Mouse (Mus musculus) mouse embryonic stem cell (cell line): ENCODE results near the gene Fnbp1.

Experiments used
- in situ Hi-C, 2 experiments: fragments of 300-500 bp; cut with MboI; formaldehyde crosslinking; loops; 1 replicate in 1 of 2; 3 replicates in 1 of 2; pipeline ENCODE4 v1.14.3; 2019 to 2020; ENCODE audit warnings: low sequenced_read_pairs in 2 of 2, low pct_unique_long_range_greater_than_20kb in 1 of 2, mixed read lengths in 1 of 2; ENCODE audit not compliant: unreplicated experiment in 1 of 2

Gene Fnbp1

GRCm38 (mm10) chr2:31018519-31018918, 123.3 kb downstream of the Fnbp1 start:
- in situ Hi-C loops, result no loop called here

GRCm38 (mm10) chr2:31017625-31018317, 124.0 kb downstream of the Fnbp1 start:
- in situ Hi-C loops, result no loop called here

GRCm38 (mm10) chr2:31013371-31014120, 128.3 kb downstream of the Fnbp1 start:
- in situ Hi-C loops, result no loop called here

- in situ Hi-C loops, result no loop called here
These were observed 134.6 kb downstream of the Fnbp1 start for GRCm38 (mm10) chr2:31007208-31007607.

- in situ Hi-C loops, result no loop called here
These were observed 135.4 kb downstream of the Fnbp1 start for GRCm38 (mm10) chr2:31006434-31006833.

- in situ Hi-C loops, result no loop called here
These were observed 136.4 kb downstream of the Fnbp1 start for GRCm38 (mm10) chr2:31005453-31005852.

GRCm38 (mm10) chr2:31002857-31003256, 139.0 kb downstream of the Fnbp1 start:
- in situ Hi-C loops, result no loop called here

- in situ Hi-C loops, result no loop called here
These were observed 143.2 kb downstream of the Fnbp1 start for GRCm38 (mm10) chr2:30998443-30999260.

GRCm38 (mm10) chr2:30995432-30995996, 146.3 kb downstream of the Fnbp1 start:
- in situ Hi-C loops, result no loop called here

- in situ Hi-C loops, result no loop called here
These were observed 147.0 kb downstream of the Fnbp1 start for GRCm38 (mm10) chr2:30994853-30995252.

- in situ Hi-C loops, result no loop called here
These were observed 151.6 kb downstream of the Fnbp1 start for GRCm38 (mm10) chr2:30990221-30990620.

GRCm38 (mm10) chr2:30985111-30986020, 156.4 kb downstream of the Fnbp1 start:
- in situ Hi-C loops, result no loop called here

- in situ Hi-C loops, result no loop called here
These were observed 158.8 kb downstream of the Fnbp1 start for GRCm38 (mm10) chr2:30983024-30983423.

- in situ Hi-C loops, result no loop called here
These were observed 159.9 kb downstream of the Fnbp1 start, which contains the start of the genes BC005624 and Usp20 for GRCm38 (mm10) chr2:30981790-30982513. Gene BC005624, minus strand, starts transcription at chr2:30982201. Gene Usp20, plus strand, starts transcription at chr2:30982279.
